Mouse (Mus musculus): ENCODE data around the gene AC124502.3. TPM values are rescaled to one million over a fixed set of nuclear protein-coding genes. Genes with fewer than 3 reads are reported as not detected.

Gene AC124502.3
- polyA plus RNA-seq, 1 experiment = 1.1 TPM

- H3K4me1 ChIP-seq (replicated peaks; ENCODE audit: control insufficient read depth, insufficient read depth, low read length) = no peaks in the 10 kb centered on the region
- H3K36me3 ChIP-seq (ENCODE audit: control insufficient read depth, insufficient read depth, low read length) = peaks cover 13% of the 10 kb centered on the region
- no peak overlapping the region for H3K27ac ChIP-seq (ENCODE audit: control insufficient read depth, insufficient read depth, low read length)
- 96% methylated on average over 6 of the region's 6 CpGs for WGBS
- no peak overlapping the region for H3K4me3 ChIP-seq (ENCODE audit: control insufficient read depth, insufficient read depth, low read length)
- no peaks in the 10 kb centered on the region; the same call in 1 of the 2 replicates for H3K27me3 ChIP-seq (ENCODE audit: control insufficient read depth, insufficient read depth, low read length)
- DNase-seq = no peak
- TF ChIP-seq POLR2A (IDR thresholded peaks at IDR 0.05; ENCODE audit: control insufficient read depth, extremely low read depth, insufficient read depth, low read length, poor library complexity) (no peak), CTCF (IDR thresholded peaks at IDR 0.05; ENCODE audit: borderline replicate concordance, control insufficient read depth, extremely low read depth, insufficient read depth, low read length, poor library complexity) (no peak)
Observed at GRCm38 (mm10) chr19:5049325-5049724, 10.6 kb downstream of the AC124502.3 start.

GRCm38 (mm10) chr19:5050047-5050905, 11.6 kb downstream of the AC124502.3 start, which contains the start of gene Rin1:
Gene Rin1 (plus strand): TSS chr19:5050481.
- no peak for TF ChIP-seq POLR2A (IDR thresholded peaks at IDR 0.05; ENCODE audit: control insufficient read depth, extremely low read depth, insufficient read depth, low read length, poor library complexity)
- TF ChIP-seq CTCF (IDR thresholded peaks at IDR 0.05; ENCODE audit: borderline replicate concordance, control insufficient read depth, extremely low read depth, insufficient read depth, low read length, poor library complexity) = no peak
- peaks cover 13% of the 10 kb centered on the region for H3K36me3 ChIP-seq (ENCODE audit: control insufficient read depth, insufficient read depth, low read length)
- 31% methylated on average over 14 of the region's 14 CpGs for WGBS
- H3K4me1 ChIP-seq (replicated peaks; ENCODE audit: control insufficient read depth, insufficient read depth, low read length) = no peaks in the 10 kb centered on the region
- no peak within 1 kb of the TSS for H3K27ac ChIP-seq (ENCODE audit: control insufficient read depth, insufficient read depth, low read length)
- H3K4me3 ChIP-seq (ENCODE audit: control insufficient read depth, insufficient read depth, low read length) = no peak within 1 kb of the TSS
- H3K27me3 ChIP-seq (ENCODE audit: control insufficient read depth, insufficient read depth, low read length) = no peaks in the 10 kb centered on the region; the same call in 1 of the 2 replicates
- no peak for DNase-seq

GRCm38 (mm10) chr19:5051031-5051430, 12.3 kb downstream of the AC124502.3 start:
- 14% methylated on average over 17 of the region's 17 CpGs for WGBS
- no peak for TF ChIP-seq CTCF (IDR thresholded peaks at IDR 0.05; ENCODE audit: borderline replicate concordance, control insufficient read depth, extremely low read depth, insufficient read depth, low read length, poor library complexity)
- no peak for TF ChIP-seq POLR2A (IDR thresholded peaks at IDR 0.05; ENCODE audit: control insufficient read depth, extremely low read depth, insufficient read depth, low read length, poor library complexity)
- Histone ChIP-seq H3K4me3 (ENCODE audit: control insufficient read depth, insufficient read depth, low read length) (no peak overlapping the region), H3K27ac (ENCODE audit: control insufficient read depth, insufficient read depth, low read length) (no peak overlapping the region), H3K36me3 (ENCODE audit: control insufficient read depth, insufficient read depth, low read length) (peaks cover 13% of the 10 kb centered on the region), H3K27me3 (ENCODE audit: control insufficient read depth, insufficient read depth, low read length) (no peaks in the 10 kb centered on the region; the same call in 1 of the 2 replicates), H3K4me1 (replicated peaks; ENCODE audit: control insufficient read depth, insufficient read depth, low read length) (no peaks in the 10 kb centered on the region)
- DNase-seq = no peak

GRCm38 (mm10) chr19:5051515-5051914, 12.8 kb downstream of the AC124502.3 start:
- DNase-seq = no peak
- H3K36me3 ChIP-seq (ENCODE audit: control insufficient read depth, insufficient read depth, low read length) = peaks cover 10% of the 10 kb centered on the region
- H3K4me1 ChIP-seq (replicated peaks; ENCODE audit: control insufficient read depth, insufficient read depth, low read length) = no peaks in the 10 kb centered on the region
- H3K4me3 ChIP-seq (ENCODE audit: control insufficient read depth, insufficient read depth, low read length) = no peak overlapping the region
- no peak overlapping the region for H3K27ac ChIP-seq (ENCODE audit: control insufficient read depth, insufficient read depth, low read length)
- H3K27me3 ChIP-seq (ENCODE audit: control insufficient read depth, insufficient read depth, low read length) = no peaks in the 10 kb centered on the region; the same call in 1 of the 2 replicates
- TF ChIP-seq POLR2A (IDR thresholded peaks at IDR 0.05; ENCODE audit: control insufficient read depth, extremely low read depth, insufficient read depth, low read length, poor library complexity) = no peak
- TF ChIP-seq CTCF (IDR thresholded peaks at IDR 0.05; ENCODE audit: borderline replicate concordance, control insufficient read depth, extremely low read depth, insufficient read depth, low read length, poor library complexity) = no peak
- 84% methylated on average over 3 of the region's 3 CpGs for WGBS

- DNase-seq = no peak
- no peaks in the 10 kb centered on the region for H3K4me1 ChIP-seq (replicated peaks; ENCODE audit: control insufficient read depth, insufficient read depth, low read length)
- H3K36me3 ChIP-seq (ENCODE audit: control insufficient read depth, insufficient read depth, low read length) = peaks cover 2% of the 10 kb centered on the region
- no peak overlapping the region for H3K27ac ChIP-seq (ENCODE audit: control insufficient read depth, insufficient read depth, low read length)
- H3K4me3 ChIP-seq (ENCODE audit: control insufficient read depth, insufficient read depth, low read length) = no peak overlapping the region
- TF ChIP-seq CTCF (IDR thresholded peaks at IDR 0.05; ENCODE audit: borderline replicate concordance, control insufficient read depth, extremely low read depth, insufficient read depth, low read length, poor library complexity) = no peak
- no peak for TF ChIP-seq POLR2A (IDR thresholded peaks at IDR 0.05; ENCODE audit: control insufficient read depth, extremely low read depth, insufficient read depth, low read length, poor library complexity)
- no peaks in the 10 kb centered on the region; the same call in 1 of the 2 replicates for H3K27me3 ChIP-seq (ENCODE audit: control insufficient read depth, insufficient read depth, low read length)
- WGBS = 48% methylated on average over 25 of the region's 25 CpGs
Observed at GRCm38 (mm10) chr19:5052166-5052822, 13.6 kb downstream of the AC124502.3 start.

- no peak overlapping the region for H3K4me3 ChIP-seq (ENCODE audit: control insufficient read depth, insufficient read depth, low read length)
- 89% methylated on average over 17 of the region's 17 CpGs for WGBS
- no peak for DNase-seq
- H3K27ac ChIP-seq (ENCODE audit: control insufficient read depth, insufficient read depth, low read length) = no peak overlapping the region
- no peaks in the 10 kb centered on the region for H3K4me1 ChIP-seq (replicated peaks; ENCODE audit: control insufficient read depth, insufficient read depth, low read length)
- no peaks in the 10 kb centered on the region for H3K36me3 ChIP-seq (ENCODE audit: control insufficient read depth, insufficient read depth, low read length)
- TF ChIP-seq CTCF (IDR thresholded peaks at IDR 0.05; ENCODE audit: borderline replicate concordance, control insufficient read depth, extremely low read depth, insufficient read depth, low read length, poor library complexity) = no peak
- no peak for TF ChIP-seq POLR2A (IDR thresholded peaks at IDR 0.05; ENCODE audit: control insufficient read depth, extremely low read depth, insufficient read depth, low read length, poor library complexity)
- H3K27me3 ChIP-seq (ENCODE audit: control insufficient read depth, insufficient read depth, low read length) = no peaks in the 10 kb centered on the region; the same call in 1 of the 2 replicates
Observed at GRCm38 (mm10) chr19:5052853-5053252, 14.2 kb downstream of the AC124502.3 start.

Measured in thymus, adult 2 months (tissue).